Mouse (Mus musculus): Measurements from ENCODE around the gene Dock1.

Gene Dock1

DNA sequence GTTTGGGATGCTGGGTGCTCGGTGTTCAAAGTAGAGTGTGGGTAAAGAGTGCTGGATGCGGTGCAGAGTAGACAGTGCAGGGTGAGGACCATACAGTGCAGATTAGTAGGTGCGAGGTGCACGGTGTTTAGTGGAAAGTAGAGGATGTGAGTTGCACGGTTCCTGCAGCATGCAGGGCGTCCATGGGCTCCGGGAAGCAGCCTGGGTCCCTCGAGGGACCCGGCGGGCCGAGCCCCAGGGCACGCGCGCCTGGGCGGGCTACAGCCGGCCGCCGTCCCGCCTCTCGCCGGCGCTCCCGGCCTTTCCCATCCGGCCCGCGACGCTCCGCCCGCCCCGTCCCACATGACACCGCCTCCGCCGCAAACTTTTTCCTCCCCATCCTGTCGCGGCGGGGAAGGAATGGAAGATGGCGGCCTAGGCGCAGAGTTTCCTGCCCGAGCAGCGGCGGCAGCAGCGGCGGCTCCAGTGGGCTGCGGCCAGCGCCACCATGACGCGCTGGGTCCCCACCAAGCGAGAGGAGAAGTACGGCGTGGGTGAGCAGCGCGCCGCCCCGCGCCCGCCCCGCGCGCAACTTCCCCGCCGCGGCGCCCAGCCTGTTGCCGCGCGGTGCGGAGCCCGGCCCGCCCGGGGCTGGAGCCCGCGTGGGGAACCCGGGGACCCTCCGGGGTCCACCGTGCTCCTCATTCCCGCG lies at the start of gene Dock1:
Gene Dock1 (plus strand): TSS at position 343 of the 691 bp plus-strand sequence.
- DNase-seq (ENCODE audit: low read depth): no peak

DNA sequence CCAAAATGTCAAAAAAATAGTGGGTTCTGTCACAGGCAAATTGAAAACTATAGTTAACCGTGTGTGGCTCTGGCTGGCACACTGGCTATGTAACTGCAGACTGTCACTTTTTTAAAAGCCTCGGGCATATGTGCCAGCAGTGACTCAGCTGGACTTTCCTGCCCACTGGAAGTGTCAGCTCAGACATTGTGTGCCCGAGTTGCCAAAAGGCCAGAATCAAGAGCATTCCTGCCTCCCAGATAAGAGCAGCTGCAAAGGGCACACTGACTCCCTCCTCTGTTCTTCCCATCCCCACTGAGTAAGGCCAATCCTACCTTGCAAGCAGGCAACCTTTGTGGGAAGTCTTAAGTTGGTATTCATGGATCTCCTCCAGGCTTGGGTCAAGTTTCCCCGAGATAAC lies 42.5 kb upstream of the Dock1 start:
- no peak for DNase-seq (ENCODE audit: low read depth)

DNA sequence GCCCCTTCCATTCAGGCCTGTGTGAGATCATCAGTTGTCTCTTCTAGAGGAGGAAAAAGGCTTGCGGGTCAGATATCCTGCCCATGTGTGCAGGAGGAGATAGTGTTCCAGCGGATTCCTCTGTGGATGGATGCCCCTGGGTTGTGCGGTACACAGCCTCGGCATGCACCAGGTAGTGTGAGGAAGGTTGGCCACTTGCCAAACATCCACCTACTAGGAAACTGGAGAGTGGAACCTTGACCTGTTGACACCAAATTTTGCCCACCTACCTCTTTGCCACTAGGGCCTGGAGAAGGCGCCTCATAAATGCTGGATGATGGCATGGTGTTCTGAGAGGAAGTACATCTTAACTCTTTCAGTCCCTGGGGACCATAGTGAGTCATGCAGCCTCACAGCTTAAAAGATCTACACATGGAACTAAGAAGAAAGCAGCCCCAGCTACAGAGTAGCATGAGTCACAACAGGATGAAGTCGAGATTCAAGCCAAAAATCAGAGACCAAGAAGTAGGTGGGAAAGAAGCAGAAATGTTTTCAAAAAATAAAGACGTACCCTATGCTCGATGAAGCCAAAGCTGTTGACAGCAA lies 20.1 kb upstream of the Dock1 start:
- DNase-seq (ENCODE audit: low read depth): no peak

DNA sequence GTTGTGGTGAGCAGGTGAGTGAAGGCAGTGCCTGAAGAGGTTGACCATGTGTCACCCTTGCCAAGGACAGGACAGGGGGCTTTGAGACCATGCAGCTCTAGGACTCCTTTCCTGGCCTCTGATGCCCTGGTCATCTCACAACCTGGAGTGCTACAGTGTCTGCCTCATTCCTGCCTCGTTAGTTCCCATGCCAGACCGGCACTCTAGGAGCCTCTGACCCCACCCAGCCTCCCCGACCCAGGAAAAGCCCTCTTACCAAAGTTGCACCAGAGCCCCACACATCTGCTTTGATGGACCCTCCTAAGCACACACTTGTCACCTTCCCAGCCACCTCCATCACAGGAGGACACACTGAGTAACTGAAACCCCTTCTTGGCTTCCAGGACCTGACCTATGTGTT lies 19.4 kb upstream of the Dock1 start:
- no peak for DNase-seq (ENCODE audit: low read depth)

GRCm38 (mm10) chr7:134663241-134663640 lies 7.2 kb upstream of the Dock1 start:
- DNase-seq (ENCODE audit: low read depth): no peak

DNA sequence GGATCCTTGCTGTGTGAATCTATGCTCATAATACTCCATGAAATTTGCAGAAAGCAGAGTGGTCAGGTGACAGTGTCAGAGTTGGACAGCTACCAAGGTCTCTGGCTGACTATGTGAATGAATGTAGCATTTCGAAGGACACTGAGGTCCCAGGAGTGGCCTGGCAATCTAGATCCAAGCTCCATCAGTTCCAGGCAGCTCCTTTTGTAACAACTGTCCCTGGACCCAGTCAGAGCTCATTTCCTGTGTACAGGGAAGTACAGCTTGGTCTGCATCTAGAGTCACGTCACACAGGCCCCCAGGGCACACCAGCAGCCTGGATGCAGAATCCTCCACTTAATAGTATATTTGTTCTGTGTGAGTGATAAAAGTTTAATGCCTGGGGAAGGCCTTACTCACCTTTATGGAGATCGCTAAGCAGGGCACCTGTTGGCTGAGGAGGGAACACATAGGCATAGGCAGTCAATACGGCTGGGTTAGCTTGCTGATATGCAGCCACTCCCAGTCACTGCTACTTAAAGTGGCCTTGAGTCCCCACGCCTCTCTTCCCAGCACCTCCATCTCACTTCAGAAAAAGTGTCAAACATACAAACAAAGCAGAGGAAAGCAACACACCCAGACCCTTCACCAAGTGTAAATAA lies 4.7 kb upstream of the Dock1 start:
- no peak for DNase-seq (ENCODE audit: low read depth)

- no peak for DNase-seq (ENCODE audit: low read depth)
These were observed 3.2 kb upstream of the Dock1 start for GRCm38 (mm10) chr7:134667271-134667702.

DNA sequence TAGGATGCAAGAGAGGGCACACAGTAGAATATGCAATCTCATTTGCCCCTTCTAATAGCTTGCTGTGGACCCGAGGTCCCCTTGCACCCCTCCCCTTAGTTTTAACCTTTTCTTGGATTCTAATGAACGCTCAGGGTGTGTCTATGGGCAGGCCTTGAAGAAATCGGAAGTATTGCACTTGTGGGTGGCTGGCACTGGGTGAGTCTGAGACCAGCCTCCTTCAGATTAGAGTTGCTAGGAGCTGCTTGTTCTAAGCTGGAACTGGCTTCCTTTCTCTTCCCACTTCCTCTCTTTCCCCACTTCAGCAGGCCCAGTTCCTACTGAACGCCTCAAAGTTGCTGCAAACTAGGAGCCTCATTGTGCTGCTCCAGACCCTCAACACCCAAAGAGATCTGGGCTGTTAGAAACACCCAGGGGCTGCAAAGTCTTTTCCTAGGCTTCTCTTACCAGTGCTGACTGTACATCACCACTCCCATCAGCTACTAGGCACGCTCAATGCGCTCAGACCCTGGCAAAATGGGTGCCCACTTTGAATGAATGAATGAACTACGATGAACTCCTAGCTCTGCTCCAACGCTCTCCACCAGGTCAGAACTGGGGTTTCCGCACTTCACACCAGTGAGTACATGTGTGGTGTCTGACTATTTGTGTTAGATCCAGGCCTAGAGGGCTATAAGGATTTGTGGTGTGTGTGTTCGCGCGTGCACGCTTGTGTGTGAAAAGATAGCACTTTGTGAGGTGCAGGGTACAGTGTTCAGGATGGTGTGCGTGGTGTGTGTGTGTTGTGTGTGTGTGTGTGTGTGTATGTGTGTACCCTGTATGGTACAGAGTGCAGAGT lies 761 bp upstream of the Dock1 start:
- DNase-seq (ENCODE audit: low read depth): no peak

DNA sequence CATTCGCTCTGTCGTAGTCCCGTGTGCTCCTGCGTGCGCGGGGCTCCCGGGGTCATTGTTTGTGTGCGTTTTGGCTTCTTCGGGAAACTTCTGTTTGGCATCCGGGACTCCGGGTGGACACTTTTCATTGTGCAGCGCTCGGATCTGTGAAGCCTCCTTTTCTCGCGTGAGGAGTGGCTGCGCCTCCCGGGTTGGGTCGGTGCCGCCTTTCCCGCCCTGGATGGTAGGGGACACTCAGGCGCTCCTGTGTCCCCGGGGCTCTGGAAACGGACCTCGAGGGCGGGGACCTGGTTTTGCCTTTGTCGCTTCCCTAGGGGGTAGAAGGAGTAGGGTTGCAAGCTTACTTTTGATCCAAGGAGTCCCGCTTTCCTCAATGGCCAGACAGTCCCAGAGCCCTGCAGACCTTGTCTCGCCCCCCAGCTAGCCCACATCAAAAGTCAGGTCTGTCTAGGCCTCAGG lies 578 bp downstream of the Dock1 start:
- DNase-seq (ENCODE audit: low read depth): no peak

- no peak for DNase-seq (ENCODE audit: low read depth)
These were observed 1.0 kb downstream of the Dock1 start for GRCm38 (mm10) chr7:134671467-134671901.

- DNase-seq (ENCODE audit: low read depth): no peak
These were observed 2.7 kb downstream of the Dock1 start for GRCm38 (mm10) chr7:134673135-134673534.

- DNase-seq (ENCODE audit: low read depth): no peak
These were observed 3.5 kb downstream of the Dock1 start for GRCm38 (mm10) chr7:134673952-134674351.

- DNase-seq (ENCODE audit: low read depth): no peak
These were observed 7.4 kb downstream of the Dock1 start for GRCm38 (mm10) chr7:134677852-134678251.

- no peak for DNase-seq (ENCODE audit: low read depth)
These were observed 9.1 kb downstream of the Dock1 start for GRCm38 (mm10) chr7:134679314-134680158.

DNA sequence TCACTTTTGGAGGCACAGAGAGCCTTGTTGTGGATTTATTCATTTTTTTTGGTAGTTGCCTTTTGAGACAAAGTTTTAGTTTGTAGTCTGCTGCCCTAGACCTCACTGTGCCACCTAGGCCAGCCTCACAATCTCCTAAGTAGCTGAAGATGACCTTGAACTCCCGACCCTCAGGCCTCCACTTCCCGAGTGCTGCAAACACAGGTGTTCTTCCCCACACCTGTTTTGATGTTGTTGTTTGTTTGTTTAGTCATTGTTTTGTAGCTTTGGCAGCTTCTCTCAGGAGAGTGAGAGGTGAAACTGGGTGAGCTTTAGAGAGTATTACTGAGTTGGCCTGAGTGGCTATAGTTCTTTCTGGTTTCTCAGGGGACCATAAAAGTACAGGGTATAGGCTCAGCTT lies 9.7 kb downstream of the Dock1 start:
- no peak for DNase-seq (ENCODE audit: low read depth)

DNA sequence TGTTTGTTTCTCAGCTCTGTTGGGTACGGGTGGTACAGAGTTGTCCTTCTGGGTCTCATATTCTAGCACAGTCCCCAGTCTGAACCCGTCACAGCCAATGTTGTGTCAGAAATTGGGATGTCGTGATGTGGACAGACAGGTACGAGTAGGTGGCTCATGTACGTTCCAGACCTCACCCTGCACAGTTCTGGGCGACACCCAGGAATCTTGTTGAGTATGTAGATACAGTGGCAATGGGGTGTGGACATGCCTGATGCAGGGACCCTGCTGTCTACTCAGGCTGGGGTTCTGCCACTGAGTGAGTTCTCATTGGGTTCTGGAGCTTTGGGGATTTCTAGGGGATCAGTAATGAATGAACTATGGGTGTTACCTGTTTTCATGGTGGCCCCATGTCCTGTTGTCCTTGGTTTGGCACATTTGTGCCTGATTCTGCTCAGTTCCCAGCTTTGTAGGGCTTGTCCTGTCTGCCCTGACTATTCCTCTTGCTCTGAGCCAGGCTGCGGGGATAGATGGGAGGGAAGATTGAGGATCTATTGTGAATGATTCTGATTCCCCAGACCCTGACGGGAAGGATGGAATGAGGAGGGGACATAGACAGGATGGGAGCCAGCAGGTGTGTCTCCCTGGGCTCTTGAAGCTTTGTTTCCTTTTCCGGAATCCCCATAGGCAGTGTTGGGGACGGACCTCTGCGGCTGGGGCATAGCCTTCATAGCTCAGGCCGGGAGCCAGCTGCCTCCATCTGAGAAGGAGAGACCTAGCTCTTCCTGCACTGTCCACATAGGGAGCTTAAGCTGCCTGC lies 11.5 kb downstream of the Dock1 start:
- DNase-seq (ENCODE audit: low read depth): no peak

GRCm38 (mm10) chr7:134688332-134688731 lies 17.9 kb downstream of the Dock1 start:
- no peak for DNase-seq (ENCODE audit: low read depth)

GRCm38 (mm10) chr7:134690118-134690517 lies 19.7 kb downstream of the Dock1 start:
- no peak for DNase-seq (ENCODE audit: low read depth)

- no peak for DNase-seq (ENCODE audit: low read depth)
These were observed 20.4 kb downstream of the Dock1 start for GRCm38 (mm10) chr7:134690806-134691205.

- DNase-seq (ENCODE audit: low read depth): no peak
These were observed 22.9 kb downstream of the Dock1 start for GRCm38 (mm10) chr7:134693325-134693724.

DNA sequence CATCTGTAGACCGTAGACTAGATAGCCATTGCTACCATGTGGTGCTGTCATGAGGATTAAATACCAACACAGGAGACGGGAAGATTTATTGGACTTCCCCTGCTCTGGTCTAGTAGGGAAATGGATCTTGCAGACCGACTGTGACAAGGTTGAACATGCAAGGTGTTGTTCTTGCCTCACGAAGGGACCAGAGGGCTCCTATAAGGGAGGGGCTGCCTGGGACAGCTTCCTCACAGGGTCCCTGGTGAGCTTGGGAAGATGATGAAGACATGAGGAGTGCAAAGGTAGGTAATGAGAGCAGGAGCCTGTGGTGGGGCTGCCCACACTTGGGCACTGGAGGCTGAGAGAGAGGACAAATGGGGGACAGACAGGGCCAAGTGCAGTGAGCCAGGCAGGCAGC lies 25.0 kb downstream of the Dock1 start:
- no peak for DNase-seq (ENCODE audit: low read depth)
